Mouse (Mus musculus) CH12.LX (cell line): ENCODE measurements around the gene Fiz1.

Source experiments
- CHD2 ChIP-seq: IDR thresholded peaks from 2 replicates; pipeline ENCODE4 v1.6.1; 2011; ENCODE audit warnings: low read length, improper control_type of control experiment
- CTCF ChIP-seq, 2 experiments: IDR thresholded peaks in 1 of 2; conservative IDR thresholded peaks in 1 of 2; 2 replicates each; pipeline ENCODE4 v1.5.1; 2011 to 2012; ENCODE audit warnings: low read depth in 2 of 2, low read length in 2 of 2, improper control_type of control experiment in 1 of 2, inconsistent platforms in 1 of 2, mild to moderate bottlenecking in 1 of 2, moderate library complexity in 1 of 2
- E2F4 ChIP-seq: IDR thresholded peaks from 2 replicates; pipeline ENCODE4 v1.6.1; 2011; ENCODE audit warnings: low read depth, low read length, improper control_type of control experiment; ENCODE audit not compliant: insufficient replicate concordance
- MXI1 ChIP-seq: IDR thresholded peaks from 2 replicates; pipeline ENCODE4 v1.6.1; 2011; ENCODE audit warnings: mild to moderate bottlenecking, low read depth, low read length, improper control_type of control experiment
- MYC ChIP-seq: IDR thresholded peaks from 2 replicates; pipeline ENCODE4 v1.6.1; 2011; ENCODE audit warnings: low read depth, mild to moderate bottlenecking, improper control_type of control experiment, low read length

- TF ChIP-seq CTCF (conservative IDR thresholded peaks at IDR 0.05 in 1 of 2, IDR thresholded peaks at IDR 0.05 in 1 of 2; ENCODE audit: low read depth in 2 of 2, low read length in 2 of 2): peak in 1 of 2 experiments; percentile 60; a peak in 2 of 4 replicates
- no peak for TF ChIP-seq MXI1
- no peak for TF ChIP-seq E2F4
- peak; percentile 63 for TF ChIP-seq MYC
- TF ChIP-seq CHD2: no peak
These were observed 43.3 kb upstream of the Fiz1 start for GRCm38 (mm10) chr7:5057804-5058203.
